Mouse (Mus musculus) cerebellum, adult 2 months (tissue): Measurements from ENCODE around the gene Gng3.

Source experiments
- CTCF ChIP-seq: fragments of 200-500 bp; IDR thresholded peaks from 2 replicates; pipeline ENCODE4 v1.5.1; 2011; ENCODE audit warnings: low read depth, mild to moderate bottlenecking, control low read depth, low read length, moderate library complexity, borderline replicate concordance; ENCODE audit not compliant: insufficient read depth
- POLR2A ChIP-seq: fragments of 200-500 bp; IDR thresholded peaks from 2 replicates; pipeline ENCODE4 v1.6.1; 2011; ENCODE audit warnings: low read length, control low read depth, borderline replicate concordance; ENCODE audit not compliant: insufficient read depth

DNA sequence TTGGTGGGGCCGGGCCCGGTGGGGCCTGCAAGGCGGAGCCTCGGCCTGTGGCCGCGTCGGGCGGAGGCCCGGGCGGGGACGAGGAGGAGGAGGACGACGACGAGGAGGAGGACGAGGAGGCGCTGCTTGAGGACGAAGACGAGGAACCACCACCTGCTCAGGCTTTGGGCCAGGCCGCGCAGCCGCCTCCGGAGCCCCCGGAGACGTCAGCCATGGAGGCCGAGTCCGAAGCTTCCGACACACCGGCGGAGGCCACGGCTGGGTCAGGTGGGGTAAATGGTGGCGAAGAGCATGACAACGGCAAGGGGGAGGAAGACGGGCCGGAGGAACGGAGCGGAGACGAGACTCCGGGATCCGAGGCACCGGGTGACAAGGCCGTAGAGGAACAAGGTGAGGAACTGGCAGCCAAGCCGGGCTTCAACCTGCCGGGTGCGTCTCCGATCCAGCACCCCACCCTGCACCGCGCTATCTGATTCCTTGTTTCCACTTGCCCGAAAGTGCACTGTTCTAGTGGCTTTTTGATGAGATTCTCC lies 18.5 kb downstream of the Gng3 start:
- TF ChIP-seq POLR2A, result no peak
- TF ChIP-seq CTCF, result no peak
